Comparison of ENCODE assay signal across 8 mouse cellular contexts in the genomic region with DNA sequence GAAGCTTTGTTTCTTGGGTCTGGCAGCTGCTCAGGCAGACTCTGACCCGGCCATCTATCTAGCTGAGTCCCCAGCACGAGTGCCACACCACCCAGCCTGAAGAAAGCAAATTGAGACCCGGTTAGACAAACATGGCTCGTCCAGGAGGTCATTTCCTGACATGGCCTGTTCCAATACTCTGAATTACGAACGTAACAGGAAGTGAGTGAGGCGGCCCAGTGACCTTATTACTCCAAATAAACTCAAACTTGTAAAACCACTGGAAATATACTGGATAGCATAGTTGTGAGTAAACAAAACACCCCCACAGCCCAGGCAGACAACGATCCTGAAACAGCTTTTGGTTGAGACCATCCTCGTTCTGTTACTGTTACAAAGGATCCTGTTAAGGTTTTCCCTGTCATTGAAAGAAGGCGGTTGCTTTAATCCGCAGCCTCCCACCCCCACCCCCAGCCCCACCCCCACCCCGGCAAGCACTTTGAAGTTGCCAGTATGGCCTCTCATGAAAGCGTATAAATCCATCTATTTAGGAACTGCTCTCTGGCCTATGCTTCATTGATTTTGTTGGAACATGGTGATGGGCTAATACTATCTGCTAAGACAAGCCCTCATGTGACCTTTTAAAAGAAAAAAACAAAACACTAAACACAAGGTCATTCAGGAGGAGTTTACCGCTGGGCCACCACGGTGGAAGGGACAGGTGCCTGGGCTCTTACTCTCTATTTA. TPM values are rescaled to one million over a fixed set of nuclear protein-coding genes. Genes with fewer than 3 reads are reported as not detected.
DNase-seq lines count a peak whose midpoint lies in the region; ATAC-seq and TF ChIP-seq lines count a peak whose summit lies in the region.

No protein-coding gene starts in this region.

- H3K4me1 ChIP-seq in forebrain, embryonic 11.5 days (replicated peaks; ENCODE audit: control insufficient read depth, insufficient read depth, low read length): 0 out of 2 replicates have a peak, but pooled peaks cover 4% of the 10 kb centered on the region
- H3K4me1 ChIP-seq in hindbrain, embryonic 12.5 days: peaks cover 19% of the 10 kb centered on the region
- peaks cover 17% of the 10 kb centered on the region for H3K4me1 ChIP-seq in limb, embryonic 14.5 days (ENCODE audit: control insufficient read depth, insufficient read depth, low read length)

- no peak overlapping the region for H3K9ac ChIP-seq in forebrain, embryonic 11.5 days (ENCODE audit: low read length)
- no peak overlapping the region for H3K9ac ChIP-seq in hindbrain, embryonic 12.5 days
- H3K9ac ChIP-seq in limb, embryonic 14.5 days (ENCODE audit: low read depth, low read length, severe bottlenecking): no peak overlapping the region

- H3K4me2 ChIP-seq in forebrain, embryonic 11.5 days (ENCODE audit: low read depth, low read length, severe bottlenecking): no peak overlapping the region
- peak overlapping the region; percentile 8; the same call in 1 of the 2 replicates for H3K4me2 ChIP-seq in hindbrain, embryonic 12.5 days (replicated peaks)
- no peak overlapping the region for H3K4me2 ChIP-seq in limb, embryonic 14.5 days (replicated peaks; ENCODE audit: low read depth, low read length, severe bottlenecking)

- peaks cover 2% of the 10 kb centered on the region; the same call in 1 of the 2 replicates for H3K9me3 ChIP-seq in forebrain, embryonic 11.5 days (ENCODE audit: control insufficient read depth, low read length)
- no peaks in the 10 kb centered on the region for H3K9me3 ChIP-seq in hindbrain, embryonic 12.5 days (replicated peaks)
- H3K9me3 ChIP-seq in limb, embryonic 14.5 days (ENCODE audit: control insufficient read depth, low read length): peaks cover 10% of the 10 kb centered on the region

- DNase-seq in adrenal gland, postnatal 25 days: peak; percentile 18
- DNase-seq in forebrain, embryonic 11.5 days (ENCODE audit: low spot score): no peak
- no peak for DNase-seq in limb, embryonic 14.5 days (ENCODE audit: low spot score)
- DNase-seq in neural tube, embryonic 10.5 days (ENCODE audit: extremely low spot score, low spot score): peak; percentile 44
- DNase-seq in thymus, postnatal 36 days: no peak
- no peak for DNase-seq in gastrocnemius, postnatal 25 days
- DNase-seq in gastrocnemius, postnatal 10 days: no peak

- no peak overlapping the region for H3K27ac ChIP-seq in forebrain, embryonic 11.5 days (ENCODE audit: low read depth, low read length)
- peak overlapping the region; percentile 5; the same call in 1 of the 2 replicates for H3K27ac ChIP-seq in hindbrain, embryonic 12.5 days
- H3K27ac ChIP-seq in limb, embryonic 14.5 days (replicated peaks; ENCODE audit: low read depth, low read length): peak overlapping the region; percentile 52; the same call in 1 of the 2 replicates

- ATAC-seq in forebrain, embryonic 11.5 days (replicated peaks; ENCODE audit: low FRiP score): peak; percentile 41; the same call in 1 of the 2 replicates
- no peak for ATAC-seq in hindbrain, embryonic 12.5 days (ENCODE audit: low FRiP score)
- ATAC-seq in limb, embryonic 14.5 days (ENCODE audit: low FRiP score, low read depth): no peak

- 14% methylated on average over 15 of the region's 15 CpGs for WGBS in forebrain, embryonic 11.5 days
- WGBS in hindbrain, embryonic 12.5 days: 26% methylated on average over 15 of the region's 15 CpGs
- 19% methylated on average over 15 of the region's 15 CpGs for WGBS in limb, embryonic 14.5 days

- no peak overlapping the region for H3K4me3 ChIP-seq in forebrain, embryonic 11.5 days (ENCODE audit: low read depth, low read length)
- no peak overlapping the region for H3K4me3 ChIP-seq in hindbrain, embryonic 12.5 days
- no peak overlapping the region for H3K4me3 ChIP-seq in limb, embryonic 14.5 days (replicated peaks; ENCODE audit: low read length)

- H3K36me3 ChIP-seq in forebrain, embryonic 11.5 days (ENCODE audit: control insufficient read depth, insufficient read depth, low read length): peaks cover 5% of the 10 kb centered on the region; the same call in 1 of the 2 replicates
- H3K36me3 ChIP-seq in hindbrain, embryonic 12.5 days: peaks cover 15% of the 10 kb centered on the region
- H3K36me3 ChIP-seq in limb, embryonic 14.5 days (ENCODE audit: control insufficient read depth, insufficient read depth, low read length): peaks cover 27% of the 10 kb centered on the region

- no peak for TF ChIP-seq POLR2A in limb, embryonic 14.5 days (IDR thresholded peaks at IDR 0.05; ENCODE audit: borderline replicate concordance, extremely low read depth, insufficient read depth, insufficient read length)

- no peaks in the 10 kb centered on the region for H3K27me3 ChIP-seq in forebrain, embryonic 11.5 days (ENCODE audit: control insufficient read depth, insufficient read depth, low read length)
- no peaks in the 10 kb centered on the region for H3K27me3 ChIP-seq in hindbrain, embryonic 12.5 days
- no peaks in the 10 kb centered on the region for H3K27me3 ChIP-seq in limb, embryonic 14.5 days (ENCODE audit: control insufficient read depth, insufficient read depth, low read length)

RNA-seq across cellular contexts. Expression of gene Mpzl1, which starts 17.0 kb away (rescaled TPM):
- total RNA-seq in adrenal gland, postnatal 25 days (2021): 23.9 and 27.4 TPM in 2 replicates
- polyA plus RNA-seq in forebrain, embryonic 11.5 days (2014; fragmentation: Nextera tagmentation; extraction: Ambion mirVana): 128 and 141 TPM in 2 replicates
- polyA plus RNA-seq in hindbrain, embryonic 12.5 days (2016; fragmentation: Nextera tagmentation; extraction: Ambion mirVana): 140 and 148 TPM in 2 replicates
- polyA plus RNA-seq in limb, embryonic 14.5 days (2012; rRNA removed): 192 and 214 TPM in 2 replicates
- 196 and 209 TPM in 2 replicates for polyA plus RNA-seq in limb, embryonic 14.5 days (2014; fragmentation: Nextera tagmentation; extraction: Ambion mirVana)
- 10 to 100 TPM in 1 of 2 experiments, 1 to 10 TPM in 1; 9.2 to 10.1 TPM for total RNA-seq in gastrocnemius, postnatal 25 days (2021)
- 10 to 100 TPM; 34.6 to 46.9 TPM for total RNA-seq in gastrocnemius, postnatal 10 days (2021)

Comparison
In these comparisons a context has a peak if more than half of its experiments do, and no peak if none do; other contexts are left out.
1. DNase-seq: peak in adrenal gland, postnatal 25 days (single experiment) and neural tube, embryonic 10.5 days (single experiment); none in forebrain, embryonic 11.5 days (single experiment), limb, embryonic 14.5 days (single experiment), thymus, postnatal 36 days (0 of 2), gastrocnemius, postnatal 25 days (single experiment) and gastrocnemius, postnatal 10 days (single experiment).